Mouse (Mus musculus) liver, embryonic 11.5 days (tissue): Measurements from ENCODE around the gene Cabin1. TPM values are rescaled to one million over a fixed set of nuclear protein-coding genes. Genes with fewer than 3 reads are reported as not detected.

ENCODE experiments used
- ATAC-seq: fragments of 200-750 bp; cut with Nextera tagmentation; replicated peaks from 2 replicates; pipeline ENCODE4 v1.8.0; 2017; ENCODE audit warnings: moderate number of reproducible peaks, mild to moderate bottlenecking, moderate TSS enrichment, moderate library complexity; ENCODE audit not compliant: low FRiP score
- DNase-seq: peaks from one replicate; pipeline ENCODE4 v3.0.0-alpha.2; 2017; ENCODE audit warnings: low spot score
- H3K27ac ChIP-seq: fragments of 300-500 bp; sonication (generic); 2 replicates; pipeline ENCODE4 v1.5.1; 2014; ENCODE audit warnings: mild to moderate bottlenecking, low read depth, low read length, control low read depth
- H3K27me3 ChIP-seq: fragments of 300-500 bp; sonication (generic); replicated peaks from 2 replicates; pipeline ENCODE4 v1.6.1; 2014; ENCODE audit warnings: low read length, mixed read lengths; ENCODE audit not compliant: control insufficient read depth, insufficient read depth
- H3K36me3 ChIP-seq: fragments of 300-500 bp; sonication (generic); 2 replicates; pipeline ENCODE4 v1.6.1; 2014; ENCODE audit warnings: mild to moderate bottlenecking, low read length, moderate library complexity, mixed read lengths; ENCODE audit not compliant: control insufficient read depth, insufficient read depth
- H3K4me1 ChIP-seq: fragments of 300-500 bp; sonication (generic); replicated peaks from 2 replicates; pipeline ENCODE4 v1.6.1; 2014; ENCODE audit warnings: low read length, mixed read lengths; ENCODE audit not compliant: control insufficient read depth, insufficient read depth
- H3K4me2 ChIP-seq: fragments of 300-500 bp; sonication (generic); 2 replicates; pipeline ENCODE4 v1.6.1; 2014; ENCODE audit warnings: mild to moderate bottlenecking, control low read depth, moderate library complexity
- H3K4me3 ChIP-seq: fragments of 300-500 bp; sonication (generic); 2 replicates; pipeline ENCODE4 v1.5.1; 2014; ENCODE audit warnings: low read depth, low read length, control low read depth
- H3K9ac ChIP-seq: fragments of 300-500 bp; sonication (generic); 2 replicates; pipeline ENCODE4 v1.6.1; 2014; ENCODE audit warnings: low read depth, low read length, control low read depth
- H3K9me3 ChIP-seq: fragments of 300-500 bp; sonication (generic); 2 replicates; pipeline ENCODE4 v1.6.1; 2016; ENCODE audit warnings: low read length, inconsistent platforms, mixed read lengths; ENCODE audit not compliant: control insufficient read depth
- WGBS: fragments of 180-500 bp; shearing (Covaris S2); extraction: QIAGEN DNeasy Blood & Tissue Kit; methylation state at CpG from one replicate; pipeline ENCODE4 v1.1.7; 2014; 5-methylcytosine and 5-hydroxymethylcytosine counted together
- polyA plus RNA-seq: library from polyadenylated mRNA; unstranded; fragments of >200 nt; fragmentation: Nextera tagmentation; extraction: Ambion mirVana; gene quantifications from 2 replicates; pipeline ENCODE4 v1.2.1, GENCODE M21; 2014

Cabin1 gene
- polyA plus RNA-seq, 1 experiment from 2014 or later = 33.3 TPM

DNA sequence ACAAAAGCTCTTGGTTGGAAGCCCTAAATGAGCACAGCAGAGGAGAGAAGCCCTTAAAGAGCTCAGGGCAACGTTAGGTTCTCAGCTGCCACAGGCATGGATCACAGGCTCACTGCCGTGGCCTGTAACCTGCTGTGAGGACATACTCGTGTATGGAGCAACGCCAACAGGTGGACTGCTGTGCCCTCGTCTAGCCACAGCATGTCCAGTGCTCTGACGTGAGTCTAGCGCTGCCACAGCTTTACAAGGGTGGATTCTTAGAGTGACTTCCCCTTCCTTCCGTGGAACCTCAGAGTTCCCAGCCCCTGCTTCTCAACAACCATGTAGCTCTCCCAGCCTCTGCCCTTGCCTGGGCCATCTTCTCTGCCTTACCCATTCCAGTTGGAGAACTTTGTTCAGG is 88.5 kb downstream of the Cabin1 start:
- no peaks in the 10 kb centered on the region for H3K9me3 ChIP-seq
- H3K9ac ChIP-seq = no peak overlapping the region
- no peak for ATAC-seq
- peaks cover 10% of the 10 kb centered on the region for H3K36me3 ChIP-seq
- H3K4me3 ChIP-seq = no peak overlapping the region
- WGBS = 83% methylated on average over 8 of the region's 8 CpGs
- no peak for DNase-seq
- H3K27ac ChIP-seq = no peak overlapping the region
- H3K27me3 ChIP-seq = no peaks in the 10 kb centered on the region
- no peaks in the 10 kb centered on the region; the same call in 1 of the 2 replicates for H3K4me1 ChIP-seq
- no peak overlapping the region for H3K4me2 ChIP-seq

DNA sequence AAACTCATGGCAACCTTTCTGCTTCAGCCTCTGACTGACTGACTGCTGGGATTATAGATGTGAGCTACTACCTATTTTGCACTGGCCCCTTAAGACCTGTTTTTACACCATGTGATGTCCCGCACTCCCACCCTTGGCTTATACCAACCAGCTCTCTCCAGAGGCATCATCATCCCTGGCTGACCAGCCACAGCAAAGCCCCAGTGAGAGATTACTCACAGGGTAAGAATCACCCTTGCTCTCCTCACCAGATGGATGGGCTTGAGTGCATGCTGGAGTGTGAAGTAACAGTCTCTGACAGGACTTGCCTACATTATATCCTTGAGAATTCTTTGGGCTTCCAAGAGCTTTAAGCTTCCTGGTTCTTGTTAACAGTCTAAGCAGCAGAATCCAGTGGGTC is 94.2 kb downstream of the Cabin1 start:
- H3K9me3 ChIP-seq = no peaks in the 10 kb centered on the region
- H3K27me3 ChIP-seq = peaks cover 8% of the 10 kb centered on the region; the same call in 1 of the 2 replicates
- no peak overlapping the region for H3K9ac ChIP-seq
- peaks cover 8% of the 10 kb centered on the region; the same call in 1 of the 2 replicates for H3K36me3 ChIP-seq
- H3K4me3 ChIP-seq = no peak overlapping the region
- H3K4me2 ChIP-seq = no peak overlapping the region
- WGBS = 94% methylated on average over 1 of the region's 1 CpGs
- ATAC-seq = no peak
- no peak for DNase-seq
- H3K27ac ChIP-seq = no peak overlapping the region
- peaks cover 14% of the 10 kb centered on the region for H3K4me1 ChIP-seq

DNA sequence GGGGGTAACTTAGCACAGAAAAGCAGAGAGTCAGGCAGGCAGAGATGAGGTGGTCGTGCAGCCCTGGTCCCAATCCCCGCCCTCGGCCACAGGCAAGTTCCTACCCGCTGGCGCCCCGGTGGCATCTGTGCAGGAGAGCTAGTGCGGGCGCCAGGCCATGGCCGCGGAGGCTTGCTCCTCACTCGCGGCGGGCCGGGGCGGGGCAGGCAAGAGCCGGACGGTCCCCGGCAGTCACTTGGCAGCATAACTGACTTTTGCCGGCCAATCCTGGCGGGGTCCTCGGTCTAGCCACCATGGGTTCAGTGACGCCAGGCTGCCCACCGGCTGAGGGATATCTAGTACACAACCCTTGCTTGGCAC is 96.2 kb downstream of the Cabin1 start:
- 2% methylated on average over 23 of the region's 23 CpGs for WGBS
- ATAC-seq = peak; percentile 62
- Histone ChIP-seq H3K9me3 (no peaks in the 10 kb centered on the region), H3K4me1 (peaks cover 14% of the 10 kb centered on the region), H3K27ac (no peak overlapping the region), H3K4me2 (peak overlapping the region; percentile 100), H3K9ac (peak overlapping the region; percentile 68), H3K36me3 (peaks cover 11% of the 10 kb centered on the region; the same call in 1 of the 2 replicates), H3K4me3 (peak overlapping the region; percentile 72), H3K27me3 (peaks cover 8% of the 10 kb centered on the region; the same call in 1 of the 2 replicates)
- no peak for DNase-seq

DNA sequence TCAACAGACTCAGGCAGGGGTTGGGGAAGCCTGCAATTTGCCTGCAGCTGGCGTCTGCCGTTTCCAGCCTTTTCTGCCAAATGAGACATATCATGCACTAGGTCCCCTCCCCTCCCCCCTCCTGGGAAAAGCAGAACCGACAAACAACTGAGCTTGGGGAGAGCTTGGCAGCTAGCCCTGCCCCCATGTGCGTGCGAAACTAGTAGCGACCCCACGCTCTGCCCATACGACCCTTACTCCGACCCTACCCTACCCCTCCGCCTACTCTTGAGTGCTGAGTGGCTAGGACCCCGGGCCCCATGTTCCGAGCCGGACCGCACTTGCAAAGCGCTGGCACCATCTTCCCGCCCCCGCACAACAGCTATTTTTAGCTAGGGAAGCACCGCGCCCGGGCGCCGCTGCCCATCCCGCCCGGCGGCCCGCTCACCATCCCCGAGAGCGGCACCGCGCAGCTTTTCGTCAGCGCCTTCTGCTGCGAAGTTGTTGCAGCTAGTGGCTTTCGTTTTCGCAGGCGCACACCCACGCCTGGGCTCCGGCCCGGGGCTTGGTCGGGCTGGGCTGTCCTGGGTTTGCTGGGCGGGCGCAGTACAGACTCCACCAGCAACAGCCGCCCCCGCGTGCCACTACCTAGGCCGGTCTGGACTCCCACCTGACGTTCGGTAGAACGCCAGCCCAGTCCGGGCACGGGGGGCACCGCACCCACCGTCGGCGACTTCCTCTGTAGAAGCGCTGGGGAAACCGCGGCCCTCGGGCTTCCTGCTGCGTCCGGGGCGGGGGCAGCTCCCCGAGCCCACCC is 96.8 kb downstream of the Cabin1 start:
- Histone ChIP-seq H3K27ac (no peak overlapping the region), H3K36me3 (peaks cover 11% of the 10 kb centered on the region), H3K9ac (peak overlapping the region; percentile 68), H3K27me3 (peaks cover 8% of the 10 kb centered on the region; the same call in 1 of the 2 replicates), H3K4me1 (peaks cover 14% of the 10 kb centered on the region), H3K9me3 (no peaks in the 10 kb centered on the region), H3K4me2 (peak overlapping the region; percentile 100), H3K4me3 (peak overlapping the region; percentile 72)
- DNase-seq = peak; percentile 70
- peak; percentile 63 for ATAC-seq
- 2% methylated on average over 63 of the region's 63 CpGs for WGBS

DNA sequence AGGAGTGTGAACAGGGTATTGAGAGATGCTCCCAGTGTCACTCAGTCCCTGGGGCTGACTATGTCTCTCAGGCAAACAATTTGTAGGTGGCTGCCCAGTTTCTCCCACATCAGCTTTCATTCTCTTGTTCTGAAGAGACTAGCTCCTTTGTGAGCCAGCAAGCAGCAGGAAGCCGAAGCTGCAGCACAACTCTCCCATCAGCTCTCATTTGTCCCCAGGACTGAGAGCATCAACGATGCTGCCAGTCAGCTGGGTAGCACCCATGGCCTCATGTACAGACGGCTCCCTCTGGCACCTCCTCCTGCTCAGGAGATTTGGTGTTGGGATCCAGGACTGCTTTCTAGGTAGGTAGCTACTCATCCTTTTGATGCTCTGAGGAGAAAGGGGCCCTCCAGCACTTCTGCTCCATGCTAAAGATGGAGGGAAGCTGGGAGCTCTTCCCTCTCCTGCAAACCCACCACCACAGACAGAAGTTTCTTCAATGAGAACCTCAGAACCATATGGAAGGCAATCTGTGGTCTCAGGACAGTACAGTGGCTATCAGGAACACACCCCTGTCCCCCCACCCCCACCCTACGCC is 97.6 kb downstream of the Cabin1 start:
- H3K9me3 ChIP-seq = no peaks in the 10 kb centered on the region
- 57% methylated on average over 4 of the region's 4 CpGs for WGBS
- no peak overlapping the region; the same call in 1 of the 2 replicates for H3K9ac ChIP-seq
- peak overlapping the region; percentile 72; the same call in 1 of the 2 replicates for H3K4me3 ChIP-seq
- no peak for DNase-seq
- no peak overlapping the region for H3K27ac ChIP-seq
- H3K27me3 ChIP-seq = peaks cover 8% of the 10 kb centered on the region; the same call in 1 of the 2 replicates
- peaks cover 18% of the 10 kb centered on the region for H3K36me3 ChIP-seq
- H3K4me2 ChIP-seq = peak overlapping the region; percentile 100
- H3K4me1 ChIP-seq = peaks cover 14% of the 10 kb centered on the region
- ATAC-seq = no peak

DNA sequence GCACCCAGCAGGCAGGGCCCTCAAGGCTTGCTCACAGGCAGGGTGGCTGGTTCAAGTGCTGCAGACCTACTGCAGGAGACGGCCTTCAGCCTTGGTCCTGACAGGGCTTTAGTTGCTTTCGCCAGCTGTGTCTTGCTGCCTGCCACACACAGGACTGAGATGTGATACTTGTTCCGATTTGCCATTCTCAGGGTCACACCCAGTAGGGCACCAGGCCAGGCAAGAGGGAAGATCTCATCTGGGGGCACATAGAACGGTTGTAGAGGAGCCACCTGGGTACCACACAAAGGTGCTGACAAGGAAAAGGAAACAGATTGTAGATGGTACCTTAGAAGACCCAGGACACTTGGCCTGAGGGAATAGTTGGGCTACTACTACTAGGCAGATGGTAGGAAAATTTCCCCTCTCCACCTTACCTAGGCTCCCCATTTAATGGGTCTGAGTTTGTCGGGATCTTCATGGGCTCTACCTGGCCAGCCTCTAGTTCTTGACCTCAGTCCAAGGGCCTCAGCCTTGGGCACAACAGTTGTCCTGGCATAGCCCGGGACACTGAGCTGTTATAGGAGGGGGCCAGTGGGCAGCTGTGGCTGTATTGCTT is 99.4 kb downstream of the Cabin1 start:
- Histone ChIP-seq H3K4me1 (peaks cover 14% of the 10 kb centered on the region), H3K9ac (no peak overlapping the region), H3K4me2 (no peak overlapping the region), H3K27ac (no peak overlapping the region), H3K4me3 (no peak overlapping the region), H3K9me3 (no peaks in the 10 kb centered on the region), H3K27me3 (peaks cover 8% of the 10 kb centered on the region; the same call in 1 of the 2 replicates), H3K36me3 (peaks cover 27% of the 10 kb centered on the region)
- DNase-seq (no peak), ATAC-seq (no peak)
- WGBS = 86% methylated on average over 6 of the region's 6 CpGs

DNA sequence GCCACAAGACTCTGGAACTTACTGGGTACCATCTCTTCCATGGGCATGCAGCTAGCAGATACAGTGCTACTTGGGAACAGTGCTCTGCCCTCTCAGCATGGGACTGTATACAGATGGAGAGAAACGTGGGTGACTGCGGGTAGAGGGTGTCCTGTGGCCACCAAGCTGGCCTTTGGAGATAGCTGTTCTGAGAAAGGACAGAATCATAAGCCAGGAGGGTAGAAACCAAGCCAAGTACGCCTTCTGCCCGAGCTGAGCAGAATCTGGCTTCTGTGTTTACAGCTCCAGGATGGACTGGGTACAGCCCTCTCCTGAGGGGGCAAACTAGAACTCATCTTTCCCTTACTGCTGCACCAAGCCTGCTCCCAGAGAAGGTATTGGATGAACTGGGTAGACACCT is 101.6 kb downstream of the Cabin1 start:
- Histone ChIP-seq H3K27me3 (0 out of 2 replicates have a peak, but pooled peaks cover 2% of the 10 kb centered on the region), H3K9me3 (no peaks in the 10 kb centered on the region), H3K4me2 (no peak overlapping the region), H3K4me1 (peaks cover 10% of the 10 kb centered on the region), H3K4me3 (no peak overlapping the region), H3K27ac (no peak overlapping the region), H3K36me3 (peaks cover 34% of the 10 kb centered on the region), H3K9ac (no peak overlapping the region)
- no peak for DNase-seq
- WGBS = 86% methylated on average over 4 of the region's 4 CpGs
- no peak for ATAC-seq

DNA sequence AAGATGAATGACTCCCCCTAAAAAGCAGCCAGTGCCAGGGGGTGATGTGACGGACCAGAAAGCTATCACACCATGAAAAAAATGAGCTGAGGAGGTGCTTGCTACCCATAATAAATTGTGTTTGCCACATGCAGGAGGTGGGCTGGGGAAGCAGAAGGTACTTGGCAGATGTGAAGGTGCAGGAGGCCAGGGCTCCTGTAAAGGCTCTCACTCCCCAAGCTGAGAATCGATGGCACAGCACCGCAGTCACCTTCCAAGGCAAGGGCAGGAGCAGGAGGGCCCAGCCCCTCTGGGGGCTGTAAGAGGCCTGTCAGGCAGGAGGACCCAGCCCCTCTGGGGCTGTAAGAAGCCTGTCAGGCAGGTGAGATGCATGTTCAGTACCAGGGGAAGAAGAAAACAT is 102.3 kb downstream of the Cabin1 start:
- Histone ChIP-seq H3K36me3 (peaks cover 40% of the 10 kb centered on the region), H3K9me3 (no peaks in the 10 kb centered on the region), H3K4me3 (no peak overlapping the region), H3K4me2 (no peak overlapping the region), H3K9ac (no peak overlapping the region), H3K27ac (no peak overlapping the region), H3K27me3 (0 out of 2 replicates have a peak, but pooled peaks cover 2% of the 10 kb centered on the region), H3K4me1 (peaks cover 4% of the 10 kb centered on the region)
- 90% methylated on average over 3 of the region's 3 CpGs for WGBS
- ATAC-seq (no peak), DNase-seq (no peak)
